Mouse (Mus musculus) neutrophil, adult 83 days (primary cell): ENCODE measurements around the gene Josd2. TPM values are rescaled to one million over a fixed set of nuclear protein-coding genes. Genes with fewer than 3 reads are reported as not detected.

ENCODE experiments used
- total RNA-seq, 2 experiments: library from RNA; stranded (reverse); gene quantifications; one replicate each; pipeline ENCODE4 v1.2.4; 2023

The Josd2 gene
- 10 to 100 TPM; 37.7 to 41.6 TPM for total RNA-seq

DNA sequence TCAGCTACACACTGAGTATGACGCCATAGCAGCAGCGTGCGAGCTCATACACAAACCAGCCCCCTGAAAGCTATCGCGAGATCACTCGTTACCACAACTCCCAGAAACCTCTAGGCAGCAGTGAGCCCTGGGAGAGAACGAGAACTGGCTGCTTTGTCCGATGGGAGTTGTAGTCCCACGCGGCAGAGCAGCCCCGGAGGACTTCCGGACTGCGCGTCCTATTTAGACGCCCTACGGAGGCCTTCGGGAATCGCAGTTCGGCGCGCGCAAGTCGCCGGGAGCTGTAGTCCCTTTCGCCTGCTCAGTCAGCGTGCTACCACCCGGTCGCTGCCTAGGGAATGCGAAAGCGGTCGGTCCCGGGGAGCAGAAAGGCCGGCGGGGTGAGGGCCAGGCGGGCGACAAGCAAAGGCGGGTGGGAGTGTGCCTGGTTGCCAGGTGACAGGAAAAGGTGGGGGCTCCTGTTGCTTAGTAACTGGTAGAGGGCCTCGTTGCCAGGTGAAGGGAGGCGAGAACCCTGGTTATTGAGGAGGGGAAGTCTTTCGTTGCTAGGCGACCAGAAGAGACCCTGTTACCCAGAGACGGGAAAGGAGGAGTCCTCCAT is at the start of gene Josd2:
Gene Josd2 (plus strand): TSS at position 170 of the 601 bp plus-strand sequence.

DNA sequence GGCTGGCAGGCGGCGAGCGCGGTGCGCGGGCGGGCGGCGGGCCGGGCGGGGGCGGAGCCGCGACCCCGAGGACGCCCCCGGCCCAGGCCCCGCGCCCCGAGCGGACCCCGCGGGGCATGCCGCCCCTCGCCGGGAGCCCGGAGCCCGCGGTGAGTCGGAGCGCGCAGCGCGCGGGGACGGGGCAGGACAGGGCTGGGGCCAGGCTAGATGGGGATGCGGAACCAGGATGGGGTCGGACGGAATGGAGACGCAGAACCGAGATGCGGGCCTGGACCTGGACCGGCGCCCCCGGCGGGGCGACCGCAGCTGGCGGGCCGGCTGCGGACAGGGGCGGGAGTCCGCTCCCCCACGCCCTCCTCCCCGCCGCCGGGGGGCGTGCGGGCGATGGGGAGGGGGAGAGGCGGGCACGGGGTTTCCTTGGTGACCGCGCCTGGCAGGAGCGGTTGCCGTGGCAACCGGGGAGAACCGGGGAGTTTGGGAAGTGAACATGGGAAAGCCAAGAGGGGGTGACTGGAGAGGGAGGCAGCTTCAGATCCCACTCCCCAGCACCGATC is 38.7 kb upstream of the Josd2 start, which contains the start of gene Lrrc4b:
Gene Lrrc4b (plus strand): TSS at position 51 of the 554 bp plus-strand sequence.

DNA sequence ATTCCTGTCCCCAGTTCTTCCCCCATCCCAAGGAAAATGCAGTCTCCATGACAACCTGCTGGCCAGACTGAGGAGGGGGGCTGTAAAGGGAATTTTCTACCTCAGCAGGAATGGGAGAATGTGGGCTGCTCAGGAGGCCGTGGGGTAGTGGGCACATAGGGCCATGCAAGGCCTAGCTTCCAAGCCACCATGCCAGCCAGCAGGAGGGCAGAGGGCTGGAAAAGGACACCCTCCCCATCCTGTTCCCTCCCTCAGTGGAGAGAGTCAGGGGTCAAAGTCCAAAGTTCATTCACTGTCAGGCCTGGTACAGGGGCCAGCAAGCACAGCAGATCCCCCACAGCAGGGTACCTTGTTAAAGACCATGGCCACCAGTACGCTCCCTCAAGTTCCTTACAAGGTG is 2.7 kb upstream of the Josd2 start, which contains the start of gene Aspdh:
Gene Aspdh (plus strand): TSS at position 281 of the 400 bp plus-strand sequence.

DNA sequence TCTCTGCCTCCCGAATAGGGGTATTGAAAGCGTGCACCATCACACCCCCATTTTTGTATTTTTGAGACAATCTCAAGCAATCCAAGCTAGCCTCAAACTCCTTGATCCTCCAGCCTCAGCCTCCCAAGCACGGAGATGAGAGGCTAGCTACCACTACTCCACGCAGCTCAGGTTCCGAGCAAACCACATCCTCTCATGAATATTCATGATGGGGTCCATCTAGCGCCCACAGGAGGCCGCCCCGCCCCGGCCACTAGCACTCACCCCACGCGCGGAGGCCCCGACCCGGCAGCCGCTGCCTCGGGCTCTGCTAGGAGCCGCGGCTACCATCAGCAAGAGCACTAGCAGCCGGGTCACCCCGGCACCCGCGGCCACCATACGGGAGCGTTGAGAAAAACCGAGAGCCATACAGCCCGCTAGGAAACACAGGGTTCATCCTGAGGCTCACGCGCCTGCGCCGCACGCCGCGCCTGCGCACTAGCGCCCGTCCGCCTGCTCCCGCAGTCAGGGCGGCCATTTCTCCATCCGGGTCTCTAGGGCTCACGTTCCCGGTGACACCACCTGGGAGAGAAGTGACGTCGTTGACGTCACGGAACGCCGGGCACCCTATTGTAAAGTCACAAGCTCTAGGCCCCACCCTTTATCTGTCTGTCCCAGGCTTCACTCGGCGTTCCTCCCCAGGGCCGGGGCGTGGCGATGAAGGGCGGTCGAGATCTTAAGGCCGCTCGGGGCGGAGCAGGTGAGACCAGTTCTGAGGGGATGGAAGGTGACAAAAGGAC is 28.4 kb downstream of the Josd2 start, which contains the start of the genes Emc10 and Fam71e1:
Gene Emc10 (minus strand): TSS at position 538 of the 779 bp plus-strand sequence.
Gene Fam71e1 (plus strand): TSS at position 590 of the 779 bp plus-strand sequence.

Other genes with a start within 250 kb of the Josd2 start
- gene Klk1, start 242.6 kb upstream of the Josd2 start, total RNA-seq: not detected
- not detected for gene Gm36864, start 231.8 kb upstream of the Josd2 start, total RNA-seq
- under 1 TPM; 0.66 to 0.90 TPM for gene 1700028J19Rik, start 221.3 kb upstream of the Josd2 start, total RNA-seq
- 10 to 100 TPM; 24.0 to 31.4 TPM for gene 2410002F23Rik, start 221.3 kb upstream of the Josd2 start, total RNA-seq
- gene Acp4, start 210.6 kb upstream of the Josd2 start, total RNA-seq: not detected
- not detected for gene Gm15517, start 206.5 kb upstream of the Josd2 start, total RNA-seq
- gene Clec11a, start 161.1 kb upstream of the Josd2 start, total RNA-seq: under 1 TPM; 0.61 to 0.93 TPM
- gene Shank1, start 157.7 kb upstream of the Josd2 start, total RNA-seq: under 1 TPM; 0.26 to 0.46 TPM
- gene Syt3, start 83.9 kb upstream of the Josd2 start, total RNA-seq: under 1 TPM in 1 of 2 experiments, not detected in 1; 0.24 TPM
- not detected for gene 1700008O03Rik, start 82.2 kb upstream of the Josd2 start, total RNA-seq
- gene Lrrc4b, start 39.0 kb upstream of the Josd2 start, total RNA-seq: not detected
- gene Aspdh, start 2.6 kb upstream of the Josd2 start, total RNA-seq: not detected
- 10 to 100 TPM; 32.7 to 36.4 TPM for gene Emc10, start 28.5 kb downstream of the Josd2 start, total RNA-seq
- 1 to 10 TPM; 2.4 to 7.1 TPM for gene Fam71e1, start 28.6 kb downstream of the Josd2 start, total RNA-seq
- gene Mybpc2, start 56.7 kb downstream of the Josd2 start, total RNA-seq: under 1 TPM in 1 of 2 experiments, not detected in 1; 0.13 TPM
- gene Spib, start 64.1 kb downstream of the Josd2 start, total RNA-seq: 1 to 10 TPM; 3.1 to 5.3 TPM
- 10 to 100 TPM; 57.0 to 70.9 TPM for gene Pold1, start 80.9 kb downstream of the Josd2 start, total RNA-seq
- 100 to 1,000 TPM; 255 to 301 TPM for gene Nr1h2, start 86.0 kb downstream of the Josd2 start, total RNA-seq
- gene Napsa, start 104.4 kb downstream of the Josd2 start, total RNA-seq: 100 to 1,000 TPM; 142 to 164 TPM
- under 1 TPM; 0.64 to 0.75 TPM for gene Kcnc3, start 122.7 kb downstream of the Josd2 start, total RNA-seq
- gene Myh14, start 202.9 kb downstream of the Josd2 start, total RNA-seq: not detected
- not detected for gene Izumo2, start 240.8 kb downstream of the Josd2 start, total RNA-seq